Comparison of ENCODE assay signal across 8 mouse cellular contexts in the genomic region with DNA sequence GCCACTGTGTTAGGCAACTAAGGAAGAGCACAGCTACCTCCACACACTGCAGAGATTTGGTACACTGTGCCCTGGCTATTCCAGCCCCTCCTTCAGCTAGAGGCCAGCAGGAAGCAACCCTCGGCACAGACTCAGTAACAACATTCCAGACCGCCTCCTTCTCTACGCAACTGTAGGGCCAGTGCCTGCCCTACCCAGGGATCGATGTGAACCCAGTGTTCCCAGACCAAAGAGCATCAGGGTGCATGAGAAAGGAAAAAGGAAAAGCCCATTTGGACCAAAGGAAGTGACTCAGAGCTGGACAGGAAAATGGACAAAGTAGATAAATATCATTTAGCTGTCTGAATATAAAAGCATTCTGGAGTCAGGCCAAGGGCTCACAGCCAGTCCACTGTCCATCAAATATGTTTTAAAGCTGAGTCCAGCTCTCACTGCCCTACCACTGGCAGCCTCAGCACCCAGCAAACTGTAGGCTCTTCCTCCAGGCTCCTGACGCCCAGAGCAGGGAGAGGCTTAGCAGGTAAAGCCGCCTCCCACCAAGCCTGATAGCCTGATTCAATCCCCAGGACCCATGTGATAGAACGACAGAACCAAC. TPM values are rescaled to one million over a fixed set of nuclear protein-coding genes. Genes with fewer than 3 reads are reported as not detected.
DNase-seq lines count a peak whose midpoint lies in the region; ATAC-seq and TF ChIP-seq lines count a peak whose summit lies in the region.

No protein-coding gene starts in this region.

- 14% methylated on average over 7 of the region's 7 CpGs for WGBS in heart, adult 2 months
- 24% methylated on average over 7 of the region's 7 CpGs for WGBS in kidney, adult 2 months
- WGBS in lung, embryonic 14.5 days, result 29% methylated on average over 7 of the region's 7 CpGs
- 78% methylated on average over 7 of the region's 7 CpGs for WGBS in forebrain, embryonic 10.5 days

- peak; percentile 81 for TF ChIP-seq POLR2A in heart, adult 2 months (IDR thresholded peaks at IDR 0.05; ENCODE audit: insufficient read depth, low read depth, low read length)
- TF ChIP-seq POLR2A in kidney, adult 2 months (IDR thresholded peaks at IDR 0.05; ENCODE audit: low read depth, low read length), result no peak

- no peak for DNase-seq in layer of hippocampus, adult 2 months (ENCODE audit: low spot score in 2 of 2)
- no peak for DNase-seq in layer of hippocampus, adult 11-12 months (ENCODE audit: low spot score)
- DNase-seq in heart, adult 2 months, result peak; percentile 76 to 86
- DNase-seq in kidney, adult 2 months, result peak; percentile 95
- peak; percentile 87 for DNase-seq in lung, embryonic 14.5 days
- DNase-seq in thymus, postnatal 25 days, result no peak
- no peak for DNase-seq in forebrain, embryonic 10.5 days (ENCODE audit: extremely low spot score, low spot score)

- ATAC-seq in lung, embryonic 14.5 days (ENCODE audit: insufficient read depth), result peak; percentile 79
- ATAC-seq in monocyte, adult 5-6 weeks (replicated peaks; ENCODE audit: insufficient number of reproducible peaks, low FRiP score, low TSS enrichment, poor library complexity, severe bottlenecking), result no peak

- no peaks in the 10 kb centered on the region for H3K9me3 ChIP-seq in lung, embryonic 14.5 days (ENCODE audit: low read depth, low read length)
- no peaks in the 10 kb centered on the region for H3K9me3 ChIP-seq in forebrain, embryonic 10.5 days

- H3K27me3 ChIP-seq in heart, adult 2 months (ENCODE audit: control insufficient read depth, insufficient read depth, low read length), result no peaks in the 10 kb centered on the region
- no peaks in the 10 kb centered on the region for H3K27me3 ChIP-seq in kidney, adult 2 months (replicated peaks; ENCODE audit: control insufficient read depth, insufficient read depth, low read length)
- no peaks in the 10 kb centered on the region for H3K27me3 ChIP-seq in lung, embryonic 14.5 days (ENCODE audit: insufficient read depth, low read length)
- no peaks in the 10 kb centered on the region for H3K27me3 ChIP-seq in forebrain, embryonic 10.5 days (ENCODE audit: poor library complexity, severe bottlenecking)

- H3K79me2 ChIP-seq in heart, adult 2 months (replicated peaks; ENCODE audit: control insufficient read depth, insufficient read depth, low read length), result peaks cover 5% of the 10 kb centered on the region; the same call in 1 of the 2 replicates

- H3K9ac ChIP-seq in heart, adult 2 months (ENCODE audit: low read depth, low read length), result peak overlapping the region; percentile 40
- H3K9ac ChIP-seq in lung, embryonic 14.5 days, result no peak overlapping the region

- H3K36me3 ChIP-seq in heart, adult 2 months (ENCODE audit: control insufficient read depth, insufficient read depth, low read length), result peaks cover 10% of the 10 kb centered on the region
- H3K36me3 ChIP-seq in kidney, adult 2 months (ENCODE audit: control insufficient read depth, insufficient read depth, low read length), result no peaks in the 10 kb centered on the region
- H3K36me3 ChIP-seq in lung, embryonic 14.5 days (ENCODE audit: insufficient read depth), result peaks cover 17% of the 10 kb centered on the region
- peaks cover 62% of the 10 kb centered on the region for H3K36me3 ChIP-seq in forebrain, embryonic 10.5 days (replicated peaks)

- peaks cover 47% of the 10 kb centered on the region for H3K4me1 ChIP-seq in heart, adult 2 months (ENCODE audit: control insufficient read depth, insufficient read depth, low read length)
- peaks cover 26% of the 10 kb centered on the region for H3K4me1 ChIP-seq in kidney, adult 2 months (ENCODE audit: control insufficient read depth, insufficient read depth, low read length)
- peaks cover 26% of the 10 kb centered on the region for H3K4me1 ChIP-seq in lung, embryonic 14.5 days (ENCODE audit: insufficient read depth)
- H3K4me1 ChIP-seq in forebrain, embryonic 10.5 days, result peaks cover 6% of the 10 kb centered on the region; the same call in 1 of the 2 replicates

- intact Hi-C loops in heart, adult 2 months (cut with DNase I), result loop anchor here (1.0 kb wide), 1 partner anchor 48 kb away; no protein-coding TSS in a partner anchor

- no peak overlapping the region for H3K4me3 ChIP-seq in layer of hippocampus, adult 2 months
- H3K4me3 ChIP-seq in heart, adult 2 months, result no peak overlapping the region
- H3K4me3 ChIP-seq in kidney, adult 2 months (ENCODE audit: insufficient read depth, low read depth, low read length), result no peak overlapping the region
- no peak overlapping the region for H3K4me3 ChIP-seq in lung, embryonic 14.5 days (ENCODE audit: low read depth, low read length)
- no peak overlapping the region for H3K4me3 ChIP-seq in forebrain, embryonic 10.5 days

- H3K27ac ChIP-seq in layer of hippocampus, adult 2 months, result peak overlapping the region; percentile 82
- H3K27ac ChIP-seq in heart, adult 2 months, result peak overlapping the region; percentile 85
- peak overlapping the region; percentile 83 for H3K27ac ChIP-seq in kidney, adult 2 months (ENCODE audit: insufficient read depth, low read depth, low read length)
- H3K27ac ChIP-seq in lung, embryonic 14.5 days (ENCODE audit: low read depth), result peak overlapping the region; percentile 86
- no peak overlapping the region for H3K27ac ChIP-seq in forebrain, embryonic 10.5 days

- peak overlapping the region; percentile 31 for H3K4me2 ChIP-seq in lung, embryonic 14.5 days

- TF ChIP-seq EP300 in heart, adult 2 months (IDR thresholded peaks at IDR 0.05; ENCODE audit: insufficient read depth, low read depth, low read length), result peak; percentile 98

- no peak for TF ChIP-seq CTCF in layer of hippocampus, adult 2 months (conservative IDR thresholded peaks at IDR 0.05)
- TF ChIP-seq CTCF in heart, adult 2 months (IDR thresholded peaks at IDR 0.05), result no peak
- TF ChIP-seq CTCF in kidney, adult 2 months (conservative IDR thresholded peaks at IDR 0.05; ENCODE audit: insufficient read depth, insufficient read length, low read depth, low read length), result no peak
- TF ChIP-seq CTCF in lung, embryonic 14.5 days (IDR thresholded peaks at IDR 0.05; ENCODE audit: low read depth), result no peak

RNA-seq across cellular contexts. Expression of gene Map1lc3b, which starts 29.3 kb away (rescaled TPM):
- total RNA-seq in layer of hippocampus, adult 2 months (2021), result 100 to 1,000 TPM; 166 to 172 TPM
- total RNA-seq in heart, adult 2 months (2021), result 100 to 1,000 TPM; 235 to 277 TPM
- polyA plus RNA-seq in heart, adult 2 months (2012; rRNA removed), result 129 and 131 TPM in 2 replicates
- 130 and 155 TPM in 2 replicates for polyA plus RNA-seq in kidney, adult 2 months (2012; rRNA removed)
- 198 and 202 TPM in 2 replicates for polyA plus RNA-seq in lung, embryonic 14.5 days (2014; fragmentation: Nextera tagmentation; extraction: Ambion mirVana)
- polyA plus RNA-seq in forebrain, embryonic 10.5 days (2016; fragmentation: Nextera tagmentation; extraction: Ambion mirVana), result 175 TPM in 2 replicates
- total RNA-seq in monocyte, adult 5-6 weeks (2017), result 141 to 166 TPM (median 161 TPM) in 3 replicates

RNA-seq across cellular contexts. Expression of gene Zcchc14, which starts 33.2 kb away (rescaled TPM):
- total RNA-seq in layer of hippocampus, adult 2 months (2021), result 10 to 100 TPM; 92.5 to 93.2 TPM
- 10 to 100 TPM; 28.5 to 30.0 TPM for total RNA-seq in heart, adult 2 months (2021)
- 17.6 and 22.1 TPM in 2 replicates for polyA plus RNA-seq in heart, adult 2 months (2012; rRNA removed)
- 31.4 and 37.0 TPM in 2 replicates for polyA plus RNA-seq in kidney, adult 2 months (2012; rRNA removed)
- polyA plus RNA-seq in lung, embryonic 14.5 days (2014; fragmentation: Nextera tagmentation; extraction: Ambion mirVana), result 23.0 and 25.0 TPM in 2 replicates
- 16.4 and 16.9 TPM in 2 replicates for polyA plus RNA-seq in forebrain, embryonic 10.5 days (2016; fragmentation: Nextera tagmentation; extraction: Ambion mirVana)
- total RNA-seq in monocyte, adult 5-6 weeks (2017), result 0.19 to 0.21 TPM in 2 of 3 replicates, not detected in the other

RNA-seq across cellular contexts. Expression of gene Fbxo31, which starts 40.9 kb away (rescaled TPM):
- 100 to 1,000 TPM; 110 to 116 TPM for total RNA-seq in layer of hippocampus, adult 2 months (2021)
- total RNA-seq in heart, adult 2 months (2021), result 100 to 1,000 TPM in 1 of 2 experiments, 10 to 100 TPM in 1; 96.7 to 124 TPM
- 74.4 and 106 TPM in 2 replicates for polyA plus RNA-seq in heart, adult 2 months (2012; rRNA removed)
- 16.2 and 16.4 TPM in 2 replicates for polyA plus RNA-seq in kidney, adult 2 months (2012; rRNA removed)
- 17.5 and 18.4 TPM in 2 replicates for polyA plus RNA-seq in lung, embryonic 14.5 days (2014; fragmentation: Nextera tagmentation; extraction: Ambion mirVana)
- 13.1 and 14.8 TPM in 2 replicates for polyA plus RNA-seq in forebrain, embryonic 10.5 days (2016; fragmentation: Nextera tagmentation; extraction: Ambion mirVana)
- total RNA-seq in monocyte, adult 5-6 weeks (2017), result 3.8 to 7.4 TPM (median 5.3 TPM) in 3 replicates

Comparison
In these comparisons a context has a peak if more than half of its experiments do, and no peak if none do; other contexts are left out.
1. DNase-seq: peak in heart, adult 2 months (2 of 2), kidney, adult 2 months (single experiment) and lung, embryonic 14.5 days (single experiment); none in layer of hippocampus, adult 2 months (0 of 2), layer of hippocampus, adult 11-12 months (single experiment), thymus, postnatal 25 days (single experiment) and forebrain, embryonic 10.5 days (single experiment).